Mouse (Mus musculus): ENCODE data around the gene Apba3.

The Apba3 gene

DNA sequence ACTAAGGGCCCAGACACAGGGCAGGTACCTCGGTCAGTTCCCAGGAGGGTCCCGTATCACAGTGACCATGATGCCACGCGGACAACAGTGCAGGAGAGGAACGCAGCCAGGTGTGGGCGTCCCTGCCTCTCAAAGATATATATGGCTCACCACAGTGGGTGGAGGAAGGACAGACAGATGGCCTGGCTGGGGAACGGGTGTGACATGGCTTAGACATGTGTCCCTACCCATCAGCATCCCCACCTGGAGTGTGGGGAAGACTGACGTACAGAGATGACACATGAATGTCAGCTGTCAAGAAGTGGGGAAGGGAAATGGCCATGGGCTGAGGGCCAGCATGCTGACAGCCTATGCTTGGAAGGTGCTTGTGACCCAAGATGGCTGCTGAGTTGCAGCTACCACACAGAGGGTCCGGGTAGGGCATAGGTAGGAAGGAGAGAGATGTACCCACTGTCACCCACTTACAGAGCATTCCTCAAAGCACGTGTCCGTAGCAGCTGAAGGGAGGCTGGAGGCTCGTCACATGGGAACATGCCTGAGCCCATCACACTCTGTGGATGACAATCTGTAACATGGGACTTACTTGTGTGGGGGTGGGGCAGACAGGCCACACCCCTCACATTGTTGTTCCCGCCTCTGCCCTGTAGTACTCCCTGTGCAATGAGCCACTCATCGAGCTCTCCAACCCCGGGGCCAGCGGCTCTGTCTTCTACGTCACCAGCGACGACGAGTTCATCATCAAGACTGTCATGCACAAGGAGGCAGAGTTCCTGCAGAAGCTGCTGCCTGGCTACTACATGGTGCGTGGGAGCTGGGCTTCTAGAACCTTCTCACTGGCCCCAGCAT is 40.3 kb downstream of the Apba3 start:
- DNase-seq (ENCODE audit: low spot score in 2 of 2), result peak in 1 of 2 experiments; percentile 73

DNA sequence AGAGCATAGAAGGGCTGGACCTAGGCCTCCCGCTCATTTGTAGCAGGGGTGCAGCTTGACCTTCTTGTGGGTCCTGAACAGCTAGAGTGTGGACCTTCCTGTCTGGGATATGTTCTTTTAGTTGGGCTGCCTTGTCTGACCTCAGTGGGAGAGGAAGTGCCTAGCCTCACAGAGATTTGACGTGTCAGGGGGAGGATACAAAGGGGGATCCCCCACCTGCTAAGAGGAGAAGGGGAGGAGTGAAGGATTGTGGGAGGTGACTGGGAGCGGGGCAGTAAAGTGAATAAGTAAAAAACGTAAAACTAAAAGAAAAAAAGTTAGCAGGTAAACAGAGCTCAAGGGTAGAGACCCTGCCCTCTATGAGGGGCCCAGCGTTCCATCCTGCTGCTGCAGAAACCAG is 42.8 kb downstream of the Apba3 start:
- no peak for DNase-seq (ENCODE audit: low spot score in 2 of 2)

DNA sequence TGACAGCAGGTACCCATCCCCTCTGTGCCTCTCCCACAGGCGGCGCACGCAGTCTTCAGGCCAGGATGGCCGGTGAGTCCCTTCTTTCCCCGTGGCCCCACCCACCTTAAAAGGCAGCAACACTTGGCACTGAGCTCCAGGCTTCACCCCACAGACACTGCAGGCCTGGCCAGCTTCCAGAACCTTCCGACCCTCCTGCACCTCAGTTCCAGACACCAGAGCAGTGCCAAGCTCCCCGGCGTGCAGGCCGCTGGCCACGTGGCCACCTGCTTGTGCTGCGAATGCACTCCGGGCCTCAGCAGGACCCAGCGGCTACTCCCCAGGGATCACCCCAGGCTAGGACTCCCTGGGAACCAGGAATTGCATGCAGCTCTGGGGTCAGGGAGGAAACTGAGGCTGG is 46.8 kb downstream of the Apba3 start:
- DNase-seq (ENCODE audit: low spot score in 2 of 2), result no peak

DNA sequence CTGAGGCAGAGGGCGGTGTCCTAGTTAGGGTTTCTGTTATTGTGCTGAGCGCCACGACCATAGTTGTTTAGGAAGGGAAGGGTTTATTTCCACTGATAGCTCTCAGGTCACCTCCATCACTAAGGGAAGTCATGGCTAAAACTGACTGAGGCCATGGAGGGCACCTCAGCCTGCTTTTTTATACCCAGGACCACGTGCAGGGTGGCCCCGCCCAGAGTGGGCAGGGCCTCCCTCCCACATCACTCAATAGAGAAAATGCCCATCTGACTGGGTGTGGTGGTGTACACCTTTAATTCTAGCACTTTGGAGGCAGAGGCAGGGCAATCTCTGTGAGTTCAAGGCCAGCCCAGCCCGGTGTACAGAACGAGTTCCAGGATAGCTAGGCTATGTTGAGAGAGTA is 47.4 kb downstream of the Apba3 start:
- DNase-seq (ENCODE audit: low spot score in 2 of 2), result no peak

- DNase-seq (ENCODE audit: low spot score in 2 of 2), result no peak
These were observed 48.8 kb downstream of the Apba3 start for GRCm38 (mm10) chr10:81315587-81315986.

- DNase-seq (ENCODE audit: low spot score in 2 of 2), result no peak
These were observed 49.7 kb downstream of the Apba3 start for GRCm38 (mm10) chr10:81316338-81317060.

DNA sequence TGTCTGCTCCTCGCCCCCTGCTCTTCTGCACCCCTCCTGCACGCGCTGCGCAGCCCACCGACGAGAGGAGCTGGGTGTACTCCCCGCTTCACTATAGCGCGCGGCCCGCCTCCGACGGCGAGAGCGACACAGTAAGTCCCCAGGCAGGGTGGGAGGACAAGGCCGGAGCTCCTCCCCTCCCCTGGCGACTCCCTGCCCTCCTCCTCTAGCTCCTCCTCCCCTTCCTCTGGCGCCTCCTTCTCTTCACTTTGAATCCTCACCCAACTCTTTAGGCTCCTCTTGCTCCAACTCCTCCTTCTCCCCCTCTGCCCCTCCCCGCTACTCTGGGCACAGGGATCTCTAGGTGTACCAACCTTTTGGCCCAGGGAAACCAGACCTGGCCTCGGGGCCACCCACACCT is 50.5 kb downstream of the Apba3 start:
- no peak for DNase-seq (ENCODE audit: low spot score in 2 of 2)

DNA sequence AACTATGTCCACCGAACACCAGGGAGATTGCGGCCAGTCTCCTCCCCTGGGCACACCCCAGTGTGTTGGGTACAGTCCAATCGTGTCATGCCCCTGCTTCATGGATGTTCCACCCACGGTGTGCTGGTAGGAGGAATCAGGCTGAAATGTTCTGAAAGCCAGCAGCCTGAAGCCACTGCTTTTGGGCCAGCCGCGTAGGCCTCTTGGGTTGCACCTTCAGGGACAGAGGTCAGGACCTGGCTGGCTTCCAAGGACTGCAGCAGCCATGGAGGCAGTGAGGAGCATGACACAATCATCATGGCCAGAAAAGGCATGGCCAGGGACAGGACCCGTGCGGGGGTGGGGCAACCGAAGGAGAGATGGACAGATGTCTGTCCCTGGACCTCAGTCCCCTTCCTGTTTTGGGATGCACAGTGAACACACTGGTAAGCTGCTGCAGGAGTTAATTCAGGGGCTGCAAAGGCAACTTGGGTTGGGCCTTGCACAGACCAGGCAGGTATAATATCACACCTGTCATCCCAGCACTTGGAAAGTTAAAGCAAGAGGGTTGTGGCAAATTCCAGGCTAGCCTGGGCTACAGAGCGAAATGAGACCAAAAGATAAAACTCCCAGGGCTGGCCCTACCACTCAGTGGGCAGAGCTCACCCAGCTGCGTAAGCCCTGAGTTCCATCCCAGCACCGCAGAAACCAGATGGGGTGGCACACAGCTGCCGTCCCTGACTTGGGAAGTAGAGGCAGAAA is 52.0 kb downstream of the Apba3 start:
- DNase-seq (ENCODE audit: low spot score in 2 of 2), result no peak

- no peak for DNase-seq (ENCODE audit: low spot score in 2 of 2)
These were observed 52.6 kb downstream of the Apba3 start for GRCm38 (mm10) chr10:81319330-81319699.

DNA sequence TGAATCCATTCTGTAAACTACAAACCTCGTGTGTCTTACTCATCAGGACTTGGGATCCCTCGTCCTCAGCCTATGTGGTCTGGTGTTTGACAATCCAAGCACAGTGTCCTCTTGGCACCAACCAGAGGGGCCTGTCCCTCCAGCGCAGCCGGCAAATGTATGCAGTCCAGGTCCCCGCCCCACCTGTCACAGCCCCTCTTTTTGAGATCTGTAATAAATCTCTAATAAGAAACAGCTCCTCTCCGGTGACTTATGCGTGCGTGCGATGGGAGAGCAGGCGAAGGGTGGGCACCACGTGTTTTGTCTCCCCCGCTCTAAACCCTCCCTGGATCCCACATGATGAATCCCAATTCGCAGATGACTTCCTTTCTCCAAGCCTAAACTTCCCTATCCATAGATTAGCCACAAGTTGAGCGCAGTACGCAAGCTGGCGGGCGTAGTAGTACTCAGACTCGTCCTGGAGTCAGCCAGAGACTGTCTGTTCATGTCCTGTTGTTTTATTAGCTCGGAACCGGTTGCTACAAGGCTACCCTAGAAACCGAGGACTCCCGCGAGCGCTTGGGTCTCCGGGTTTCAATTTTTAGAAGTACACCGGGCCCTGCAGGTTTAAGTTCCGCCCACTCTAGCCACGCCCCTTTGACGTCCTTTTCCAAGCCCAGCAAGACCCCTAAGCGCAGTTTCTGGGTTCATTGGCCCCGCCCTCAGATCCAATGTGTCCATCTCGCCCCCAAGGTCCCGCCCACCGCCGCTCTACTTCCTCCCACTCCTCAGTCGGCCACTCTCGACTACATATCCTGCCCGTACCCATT is 53.2 kb downstream of the Apba3 start:
- no peak for DNase-seq (ENCODE audit: low spot score in 2 of 2)

- peak; percentile 99 to 100 for DNase-seq (ENCODE audit: low spot score in 2 of 2)
These were observed 54.0 kb downstream of the Apba3 start, which contains the start of gene Cactin for GRCm38 (mm10) chr10:81320550-81321347. Gene Cactin (plus strand): TSS chr10:81321103.

DNA sequence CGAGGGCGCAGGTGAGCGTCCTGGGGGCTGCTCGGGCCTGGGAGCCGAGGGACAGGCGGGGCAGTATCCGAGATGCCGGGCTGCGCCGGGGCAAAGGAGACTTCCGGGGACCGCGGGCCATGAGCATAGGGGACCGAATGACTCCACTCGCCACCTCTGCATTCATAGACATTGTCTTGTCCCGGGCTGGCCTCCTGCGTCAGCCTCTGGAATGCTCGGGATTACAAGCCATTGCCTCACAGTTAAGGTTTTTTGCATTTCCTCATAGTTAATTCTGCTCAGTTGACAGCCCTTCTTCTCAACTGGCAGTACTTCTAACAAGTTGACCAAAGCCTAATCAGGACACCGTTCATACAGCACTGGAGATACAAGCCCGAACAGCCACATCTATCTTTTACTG is 54.7 kb downstream of the Apba3 start:
- no peak for DNase-seq (ENCODE audit: low spot score in 2 of 2)

DNA sequence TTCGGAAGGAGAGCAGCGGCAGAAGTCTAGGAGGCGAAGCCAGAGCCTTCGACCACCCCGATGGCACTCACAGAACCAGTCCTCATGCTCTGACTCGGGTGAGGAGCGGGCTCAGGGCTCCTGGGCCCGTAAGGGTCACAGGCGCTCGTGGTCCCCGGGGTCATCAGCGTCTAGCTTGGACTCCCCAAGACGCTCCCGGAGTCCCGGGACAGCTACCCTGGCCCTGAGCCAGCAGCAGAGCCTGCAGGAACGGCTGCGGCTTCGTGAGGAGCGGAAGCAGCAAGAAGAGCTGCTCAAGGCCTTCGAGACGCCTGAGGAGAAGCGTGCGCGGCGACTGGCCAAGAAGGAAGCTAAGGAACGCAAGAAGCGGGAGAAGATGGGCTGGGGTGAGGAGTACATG is 55.7 kb downstream of the Apba3 start:
- DNase-seq (ENCODE audit: low spot score in 2 of 2), result no peak
